Mouse (Mus musculus): ENCODE data around the gene Ddx27. TPM values are rescaled to one million over a fixed set of nuclear protein-coding genes. Genes with fewer than 3 reads are reported as not detected.

Gene Ddx27
- total RNA-seq, 1 experiment = 132 TPM

DNA sequence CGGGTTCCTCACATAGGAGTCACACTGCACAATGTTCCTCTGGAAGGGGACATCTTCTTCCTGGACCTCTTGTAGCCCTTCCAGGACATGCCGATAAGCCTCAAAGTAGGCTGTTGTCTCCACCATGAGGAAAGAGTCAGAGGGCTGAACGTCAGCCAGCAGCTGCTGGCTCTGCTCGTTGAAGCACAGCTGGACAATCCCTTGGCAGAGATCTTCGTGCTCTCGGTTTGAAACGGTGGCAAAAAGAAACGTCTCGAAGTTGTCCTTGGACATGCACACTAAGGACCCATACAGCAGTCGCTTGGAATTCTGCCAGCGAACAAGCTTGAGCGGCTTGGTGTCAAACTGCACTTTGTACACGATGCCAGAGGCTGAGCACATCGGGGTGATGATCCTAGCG is 40.4 kb downstream of the Ddx27 start:
- H3K4me3 ChIP-seq (ENCODE audit: insufficient read depth in 1 of 2, low read depth in 1 of 2, low read length in 2 of 2, poor library complexity in 1 of 2, severe bottlenecking in 1 of 2) = no peak overlapping the region
- no peak overlapping the region for H3K27ac ChIP-seq (ENCODE audit: insufficient read depth, low read depth, low read length, poor library complexity, severe bottlenecking)
- H3K36me3 ChIP-seq (ENCODE audit: control insufficient read depth, insufficient read depth, low read length, poor library complexity, severe bottlenecking) = peaks cover 31% of the 10 kb centered on the region
- TF ChIP-seq ZNF384 (IDR thresholded peaks at IDR 0.05; ENCODE audit: low read depth, low read length) (no peak), MAFK (IDR thresholded peaks at IDR 0.05; ENCODE audit: insufficient read depth, low read depth, low read length) (no peak), ZC3H11A (IDR thresholded peaks at IDR 0.05; ENCODE audit: borderline replicate concordance, low read depth, low read length) (no peak), CHD2 (IDR thresholded peaks at IDR 0.05; ENCODE audit: low read depth, low read length) (no peak), HCFC1 (IDR thresholded peaks at IDR 0.05; ENCODE audit: borderline replicate concordance, insufficient read depth, low read length) (no peak)
- H3K4me1 ChIP-seq (ENCODE audit: control insufficient read depth in 2 of 2, insufficient read depth in 2 of 2, low read length in 2 of 2, poor library complexity in 1 of 2) = peaks cover 10 to 13% of the 10 kb centered on the region in 2 experiments
- no peak for DNase-seq (ENCODE audit: low read depth, low spot score)
- H3K9ac ChIP-seq (ENCODE audit: insufficient read depth, low read depth, low read length, poor library complexity, severe bottlenecking) = no peak overlapping the region
- in situ Hi-C loops (cut with MboI; ENCODE audit: low sequenced_read_pairs in 2 of 2, unreplicated experiment in 2 of 2) = no loop called here
- H3K9me3 ChIP-seq (ENCODE audit: control insufficient read depth, insufficient read depth, low read depth, low read length) = no peaks in the 10 kb centered on the region

DNA sequence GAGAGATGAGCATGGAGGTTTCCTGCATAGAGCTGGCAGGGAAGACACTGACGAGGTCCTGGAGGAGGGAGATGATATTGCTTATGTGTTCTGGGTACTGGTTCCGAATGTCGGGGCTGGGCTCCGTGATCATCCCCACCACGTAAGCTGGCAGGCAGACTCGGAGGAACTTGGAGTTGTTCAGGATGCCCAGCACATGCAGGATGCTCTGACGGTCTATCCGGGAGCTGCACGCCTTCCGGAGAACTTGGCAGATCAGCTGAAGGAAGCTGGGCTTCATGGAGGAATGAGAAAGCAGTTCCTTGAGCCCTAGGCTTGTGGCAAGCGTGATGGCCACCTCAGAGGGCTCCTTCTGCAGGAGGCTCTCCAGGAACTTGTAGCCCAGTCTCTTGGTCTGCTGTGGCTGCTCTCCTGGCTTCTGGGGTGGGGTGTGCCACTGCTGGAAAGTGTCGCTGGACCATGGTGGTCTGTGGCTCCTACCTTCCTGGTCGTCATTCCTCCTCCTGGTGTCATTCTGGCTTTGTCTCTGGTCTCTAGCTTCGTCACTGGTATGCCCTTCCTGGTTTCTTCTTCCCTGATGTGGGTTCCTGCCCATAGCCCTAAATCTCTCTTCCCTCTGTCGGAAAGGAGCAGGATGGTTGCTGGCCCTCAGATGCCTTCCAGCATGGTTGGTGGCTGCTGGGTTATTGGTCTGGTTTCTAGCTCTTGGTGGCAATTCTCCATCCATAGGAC is 41.4 kb downstream of the Ddx27 start:
- TF ChIP-seq HCFC1 (IDR thresholded peaks at IDR 0.05; ENCODE audit: borderline replicate concordance, insufficient read depth, low read length) = no peak
- TF ChIP-seq ZNF384 (IDR thresholded peaks at IDR 0.05; ENCODE audit: low read depth, low read length) = no peak
- TF ChIP-seq CHD2 (IDR thresholded peaks at IDR 0.05; ENCODE audit: low read depth, low read length) = no peak
- TF ChIP-seq MAFK (IDR thresholded peaks at IDR 0.05; ENCODE audit: insufficient read depth, low read depth, low read length) = no peak
- TF ChIP-seq ZC3H11A (IDR thresholded peaks at IDR 0.05; ENCODE audit: borderline replicate concordance, low read depth, low read length) = no peak
- no peak for DNase-seq (ENCODE audit: low read depth, low spot score)
- Histone ChIP-seq H3K4me3 (ENCODE audit: insufficient read depth in 1 of 2, low read depth in 1 of 2, low read length in 2 of 2, poor library complexity in 1 of 2, severe bottlenecking in 1 of 2) (no peak overlapping the region), H3K36me3 (ENCODE audit: control insufficient read depth, insufficient read depth, low read length, poor library complexity, severe bottlenecking) (peaks cover 31% of the 10 kb centered on the region), H3K4me1 (ENCODE audit: control insufficient read depth in 2 of 2, insufficient read depth in 2 of 2, low read length in 2 of 2, poor library complexity in 1 of 2) (peaks cover 10 to 13% of the 10 kb centered on the region in 2 experiments), H3K27ac (ENCODE audit: insufficient read depth, low read depth, low read length, poor library complexity, severe bottlenecking) (no peak overlapping the region), H3K9ac (ENCODE audit: insufficient read depth, low read depth, low read length, poor library complexity, severe bottlenecking) (no peak overlapping the region), H3K9me3 (ENCODE audit: control insufficient read depth, insufficient read depth, low read depth, low read length) (no peaks in the 10 kb centered on the region)
- in situ Hi-C loops (cut with MboI; ENCODE audit: low sequenced_read_pairs in 2 of 2, unreplicated experiment in 2 of 2) = no loop called here

DNA sequence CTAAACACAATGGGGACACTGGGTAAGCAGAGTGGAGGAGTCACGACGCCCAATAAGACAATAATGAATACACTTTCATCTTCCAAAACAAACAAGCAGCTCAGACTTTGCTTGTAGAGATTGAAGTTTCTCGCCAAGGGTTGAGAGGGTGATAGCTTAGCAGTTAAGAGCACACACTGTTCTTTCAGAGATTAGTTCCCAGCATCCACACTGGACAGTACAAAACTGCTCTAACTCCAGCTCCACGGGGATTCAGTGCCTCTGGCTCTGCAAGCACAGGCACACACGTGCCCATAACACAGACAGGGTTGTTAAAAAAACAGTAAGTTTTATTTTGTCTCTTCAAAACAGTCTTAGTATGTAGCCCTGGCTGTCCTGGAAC is 41.9 kb downstream of the Ddx27 start:
- no peaks in the 10 kb centered on the region for H3K9me3 ChIP-seq (ENCODE audit: control insufficient read depth, insufficient read depth, low read depth, low read length)
- DNase-seq (ENCODE audit: low read depth, low spot score) = no peak
- H3K4me3 ChIP-seq (ENCODE audit: insufficient read depth in 1 of 2, low read depth in 1 of 2, low read length in 2 of 2, poor library complexity in 1 of 2, severe bottlenecking in 1 of 2) = no peak overlapping the region
- peaks cover 10 to 16% of the 10 kb centered on the region in 2 experiments for H3K4me1 ChIP-seq (ENCODE audit: control insufficient read depth in 2 of 2, insufficient read depth in 2 of 2, low read length in 2 of 2, poor library complexity in 1 of 2)
- H3K27ac ChIP-seq (ENCODE audit: insufficient read depth, low read depth, low read length, poor library complexity, severe bottlenecking) = no peak overlapping the region
- TF ChIP-seq CHD2 (IDR thresholded peaks at IDR 0.05; ENCODE audit: low read depth, low read length) = no peak
- TF ChIP-seq ZNF384 (IDR thresholded peaks at IDR 0.05; ENCODE audit: low read depth, low read length) = no peak
- no peak for TF ChIP-seq MAFK (IDR thresholded peaks at IDR 0.05; ENCODE audit: insufficient read depth, low read depth, low read length)
- no peak for TF ChIP-seq ZC3H11A (IDR thresholded peaks at IDR 0.05; ENCODE audit: borderline replicate concordance, low read depth, low read length)
- H3K9ac ChIP-seq (ENCODE audit: insufficient read depth, low read depth, low read length, poor library complexity, severe bottlenecking) = no peak overlapping the region
- H3K36me3 ChIP-seq (ENCODE audit: control insufficient read depth, insufficient read depth, low read length, poor library complexity, severe bottlenecking) = peaks cover 31% of the 10 kb centered on the region
- in situ Hi-C loops (cut with MboI; ENCODE audit: low sequenced_read_pairs in 2 of 2, unreplicated experiment in 2 of 2) = no loop called here

DNA sequence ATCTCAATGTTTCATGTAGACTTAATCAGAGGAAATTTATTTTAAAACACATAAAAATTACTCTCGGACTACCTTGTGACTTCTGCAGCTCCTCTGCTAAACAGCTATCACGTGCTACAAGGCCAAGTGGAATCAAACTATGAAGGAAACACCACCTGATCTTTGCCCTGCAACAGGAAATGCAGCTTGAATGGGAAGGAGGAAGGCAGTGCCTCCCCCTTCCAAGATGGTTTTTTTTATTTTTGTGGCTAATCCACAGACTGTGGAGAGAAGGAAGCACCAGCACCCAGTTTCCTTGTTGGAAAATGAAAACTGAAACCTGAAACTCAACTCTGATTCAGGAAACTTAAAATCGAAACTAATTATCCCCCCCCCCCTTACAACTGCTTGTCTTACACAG is 43.2 kb downstream of the Ddx27 start:
- DNase-seq (ENCODE audit: low read depth, low spot score) = no peak
- in situ Hi-C loops (cut with MboI; ENCODE audit: low sequenced_read_pairs in 2 of 2, unreplicated experiment in 2 of 2) = no loop called here
- no peak overlapping the region for H3K4me3 ChIP-seq (ENCODE audit: insufficient read depth in 1 of 2, low read depth in 1 of 2, low read length in 2 of 2, poor library complexity in 1 of 2, severe bottlenecking in 1 of 2)
- peaks cover 32% of the 10 kb centered on the region for H3K36me3 ChIP-seq (ENCODE audit: control insufficient read depth, insufficient read depth, low read length, poor library complexity, severe bottlenecking)
- TF ChIP-seq ZNF384 (IDR thresholded peaks at IDR 0.05; ENCODE audit: low read depth, low read length) (no peak), CHD2 (IDR thresholded peaks at IDR 0.05; ENCODE audit: low read depth, low read length) (no peak), MAFK (IDR thresholded peaks at IDR 0.05; ENCODE audit: insufficient read depth, low read depth, low read length) (no peak), ZC3H11A (IDR thresholded peaks at IDR 0.05; ENCODE audit: borderline replicate concordance, low read depth, low read length) (no peak), HCFC1 (IDR thresholded peaks at IDR 0.05; ENCODE audit: borderline replicate concordance, insufficient read depth, low read length) (no peak)
- H3K27ac ChIP-seq (ENCODE audit: insufficient read depth, low read depth, low read length, poor library complexity, severe bottlenecking) = peak overlapping the region; percentile 80; the same call in 1 of the 2 replicates
- H3K4me1 ChIP-seq (ENCODE audit: control insufficient read depth in 2 of 2, insufficient read depth in 2 of 2, low read length in 2 of 2, poor library complexity in 1 of 2) = peaks cover 10 to 13% of the 10 kb centered on the region in 2 experiments
- H3K9me3 ChIP-seq (ENCODE audit: control insufficient read depth, insufficient read depth, low read depth, low read length) = no peaks in the 10 kb centered on the region
- no peak overlapping the region; the same call in 1 of the 2 replicates for H3K9ac ChIP-seq (ENCODE audit: insufficient read depth, low read depth, low read length, poor library complexity, severe bottlenecking)

All from ES-E14 (cell line).